Mouse (Mus musculus): Measurements from ENCODE around the gene Smarcd3. TPM values are rescaled to one million over a fixed set of nuclear protein-coding genes. Genes with fewer than 3 reads are reported as not detected.
A peak's percentile ranks its signal among the peaks of the same experiment; 100 is the strongest.

Gene Smarcd3
- polyA plus RNA-seq, 1 experiment from 2014 or later = 76.1 TPM

- Histone ChIP-seq H3K36me3 (ENCODE audit: control insufficient read depth, insufficient read depth, low read length) (no peaks in the 10 kb centered on the region), H3K9ac (ENCODE audit: low read depth, low read length) (no peak overlapping the region), H3K27me3 (ENCODE audit: control insufficient read depth, insufficient read depth, low read length) (no peaks in the 10 kb centered on the region), H3K4me1 (ENCODE audit: control insufficient read depth, insufficient read depth, low read length) (peaks cover 16% of the 10 kb centered on the region), H3K4me2 (no peak overlapping the region), H3K27ac (ENCODE audit: low read depth, low read length) (no peak overlapping the region), H3K9me3 (replicated peaks; ENCODE audit: control insufficient read depth, low read length) (no peaks in the 10 kb centered on the region), H3K4me3 (ENCODE audit: low read depth, low read length) (no peak overlapping the region)
- ATAC-seq (replicated peaks; ENCODE audit: insufficient number of reproducible peaks, low FRiP score, low TSS enrichment) = 0 out of 2 replicates have a peak, but pooled peaks have one; percentile 49
- WGBS (ENCODE audit: insufficient replicate concordance) = 55% methylated on average over 7 of the region's 7 CpGs
Observed at GRCm38 (mm10) chr5:24611366-24612301, 12.6 kb downstream of the Smarcd3 start.

GRCm38 (mm10) chr5:24609388-24609787 lies 14.8 kb downstream of the Smarcd3 start:
- 3% methylated on average over 5 of the region's 5 CpGs for WGBS (ENCODE audit: insufficient replicate concordance)
- Histone ChIP-seq H3K27me3 (ENCODE audit: control insufficient read depth, insufficient read depth, low read length) (no peaks in the 10 kb centered on the region), H3K9me3 (replicated peaks; ENCODE audit: control insufficient read depth, low read length) (no peaks in the 10 kb centered on the region), H3K27ac (ENCODE audit: low read depth, low read length) (no peak overlapping the region), H3K4me2 (no peak overlapping the region), H3K4me3 (ENCODE audit: low read depth, low read length) (no peak overlapping the region), H3K9ac (ENCODE audit: low read depth, low read length) (no peak overlapping the region), H3K4me1 (ENCODE audit: control insufficient read depth, insufficient read depth, low read length) (peaks cover 27% of the 10 kb centered on the region), H3K36me3 (ENCODE audit: control insufficient read depth, insufficient read depth, low read length) (no peaks in the 10 kb centered on the region)
- ATAC-seq (replicated peaks; ENCODE audit: insufficient number of reproducible peaks, low FRiP score, low TSS enrichment) = no peak

- H3K9ac ChIP-seq (ENCODE audit: low read depth, low read length) = peak overlapping the region; percentile 60
- no peaks in the 10 kb centered on the region for H3K36me3 ChIP-seq (ENCODE audit: control insufficient read depth, insufficient read depth, low read length)
- WGBS (ENCODE audit: insufficient replicate concordance) = 32% methylated on average over 14 of the region's 14 CpGs
- H3K4me1 ChIP-seq (ENCODE audit: control insufficient read depth, insufficient read depth, low read length) = peaks cover 42% of the 10 kb centered on the region
- no peaks in the 10 kb centered on the region; the same call in 1 of the 2 replicates for H3K27me3 ChIP-seq (ENCODE audit: control insufficient read depth, insufficient read depth, low read length)
- no peak overlapping the region for H3K4me3 ChIP-seq (ENCODE audit: low read depth, low read length)
- no peak for ATAC-seq (replicated peaks; ENCODE audit: insufficient number of reproducible peaks, low FRiP score, low TSS enrichment)
- peak overlapping the region; percentile 94 for H3K4me2 ChIP-seq
- peak overlapping the region; percentile 100 for H3K27ac ChIP-seq (ENCODE audit: low read depth, low read length)
- H3K9me3 ChIP-seq (replicated peaks; ENCODE audit: control insufficient read depth, low read length) = no peaks in the 10 kb centered on the region
Observed at GRCm38 (mm10) chr5:24605980-24606665, 18.1 kb downstream of the Smarcd3 start.

GRCm38 (mm10) chr5:24605321-24605979 lies 18.8 kb downstream of the Smarcd3 start:
- H3K4me1 ChIP-seq (ENCODE audit: control insufficient read depth, insufficient read depth, low read length) = peaks cover 46% of the 10 kb centered on the region
- 11% methylated on average over 6 of the region's 6 CpGs for WGBS (ENCODE audit: insufficient replicate concordance)
- no peaks in the 10 kb centered on the region for H3K36me3 ChIP-seq (ENCODE audit: control insufficient read depth, insufficient read depth, low read length)
- peak overlapping the region; percentile 69 for H3K4me3 ChIP-seq (ENCODE audit: low read depth, low read length)
- H3K4me2 ChIP-seq = peak overlapping the region; percentile 94
- H3K9me3 ChIP-seq (replicated peaks; ENCODE audit: control insufficient read depth, low read length) = no peaks in the 10 kb centered on the region
- H3K27ac ChIP-seq (ENCODE audit: low read depth, low read length) = peak overlapping the region; percentile 100
- peak overlapping the region; percentile 93 for H3K9ac ChIP-seq (ENCODE audit: low read depth, low read length)
- H3K27me3 ChIP-seq (ENCODE audit: control insufficient read depth, insufficient read depth, low read length) = no peaks in the 10 kb centered on the region; the same call in 1 of the 2 replicates
- ATAC-seq (replicated peaks; ENCODE audit: insufficient number of reproducible peaks, low FRiP score, low TSS enrichment) = no peak

DNA sequence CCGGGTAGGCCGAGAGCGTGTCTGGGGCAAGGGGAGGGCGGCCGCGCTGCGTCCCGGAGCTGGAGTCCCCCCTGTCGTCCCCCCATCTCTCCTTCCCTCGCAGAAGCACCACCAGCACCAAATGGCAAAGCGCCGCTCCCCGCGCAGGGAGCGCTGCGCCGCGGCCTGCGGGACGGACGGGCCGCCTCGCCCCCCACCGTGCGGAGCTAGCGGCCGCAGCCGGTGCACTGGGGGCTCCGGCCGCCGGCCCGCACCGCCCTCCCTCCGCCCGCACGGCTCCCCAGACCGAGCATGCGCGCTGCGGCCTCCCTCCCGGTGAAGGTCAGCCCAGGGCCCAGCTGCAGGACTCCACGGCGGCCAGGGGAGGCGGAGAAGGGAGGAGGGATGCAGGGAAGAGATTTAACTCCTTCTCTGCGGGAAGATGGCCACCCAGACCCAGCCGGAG lies 19.5 kb downstream of the Smarcd3 start:
- under 1% methylated on average over 44 of the region's 46 CpGs for WGBS (ENCODE audit: insufficient replicate concordance)
- no peaks in the 10 kb centered on the region; the same call in 1 of the 2 replicates for H3K27me3 ChIP-seq (ENCODE audit: control insufficient read depth, insufficient read depth, low read length)
- peak overlapping the region; percentile 100 for H3K27ac ChIP-seq (ENCODE audit: low read depth, low read length)
- H3K9ac ChIP-seq (ENCODE audit: low read depth, low read length) = peak overlapping the region; percentile 93
- H3K4me3 ChIP-seq (ENCODE audit: low read depth, low read length) = peak overlapping the region; percentile 69
- peak overlapping the region; percentile 94 for H3K4me2 ChIP-seq
- H3K4me1 ChIP-seq (ENCODE audit: control insufficient read depth, insufficient read depth, low read length) = peaks cover 46% of the 10 kb centered on the region
- H3K36me3 ChIP-seq (ENCODE audit: control insufficient read depth, insufficient read depth, low read length) = no peaks in the 10 kb centered on the region
- peak; percentile 67 for ATAC-seq (replicated peaks; ENCODE audit: insufficient number of reproducible peaks, low FRiP score, low TSS enrichment)
- H3K9me3 ChIP-seq (replicated peaks; ENCODE audit: control insufficient read depth, low read length) = no peaks in the 10 kb centered on the region

DNA sequence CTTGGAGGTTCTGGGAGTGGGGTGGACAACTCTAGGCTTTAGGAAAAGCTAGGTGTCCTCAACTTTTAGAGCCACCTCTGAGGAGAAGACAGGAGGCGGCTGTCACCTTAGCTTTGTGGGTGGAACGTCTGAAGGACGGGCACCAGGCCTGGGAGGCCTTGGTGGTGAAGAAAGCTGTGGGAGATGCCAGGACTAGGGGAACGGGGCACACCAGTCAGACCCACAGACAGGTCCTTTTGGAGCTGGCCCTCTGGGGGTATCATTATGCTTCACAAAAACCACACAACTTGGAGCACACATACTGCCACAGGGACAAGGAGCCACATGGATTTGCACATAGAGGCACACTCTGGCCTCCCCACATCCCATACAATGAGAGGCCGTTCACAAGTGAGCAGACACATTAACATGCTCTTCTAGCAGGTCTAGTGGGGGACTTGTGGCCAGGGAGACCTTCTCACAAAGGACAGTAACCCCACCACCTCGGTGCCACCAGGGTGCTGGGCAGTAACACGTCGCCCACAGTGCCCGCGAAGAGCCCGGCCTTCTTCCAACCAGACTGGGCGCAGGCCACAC lies 20.0 kb downstream of the Smarcd3 start:
- no peaks in the 10 kb centered on the region for H3K36me3 ChIP-seq (ENCODE audit: control insufficient read depth, insufficient read depth, low read length)
- peaks cover 46% of the 10 kb centered on the region for H3K4me1 ChIP-seq (ENCODE audit: control insufficient read depth, insufficient read depth, low read length)
- H3K27me3 ChIP-seq (ENCODE audit: control insufficient read depth, insufficient read depth, low read length) = no peaks in the 10 kb centered on the region; the same call in 1 of the 2 replicates
- peak overlapping the region; percentile 69 for H3K4me3 ChIP-seq (ENCODE audit: low read depth, low read length)
- H3K9me3 ChIP-seq (replicated peaks; ENCODE audit: control insufficient read depth, low read length) = no peaks in the 10 kb centered on the region
- no peak for ATAC-seq (replicated peaks; ENCODE audit: insufficient number of reproducible peaks, low FRiP score, low TSS enrichment)
- peak overlapping the region; percentile 93 for H3K9ac ChIP-seq (ENCODE audit: low read depth, low read length)
- H3K4me2 ChIP-seq = peak overlapping the region; percentile 94
- peak overlapping the region; percentile 100 for H3K27ac ChIP-seq (ENCODE audit: low read depth, low read length)
- 10% methylated on average over 12 of the region's 12 CpGs for WGBS (ENCODE audit: insufficient replicate concordance)

DNA sequence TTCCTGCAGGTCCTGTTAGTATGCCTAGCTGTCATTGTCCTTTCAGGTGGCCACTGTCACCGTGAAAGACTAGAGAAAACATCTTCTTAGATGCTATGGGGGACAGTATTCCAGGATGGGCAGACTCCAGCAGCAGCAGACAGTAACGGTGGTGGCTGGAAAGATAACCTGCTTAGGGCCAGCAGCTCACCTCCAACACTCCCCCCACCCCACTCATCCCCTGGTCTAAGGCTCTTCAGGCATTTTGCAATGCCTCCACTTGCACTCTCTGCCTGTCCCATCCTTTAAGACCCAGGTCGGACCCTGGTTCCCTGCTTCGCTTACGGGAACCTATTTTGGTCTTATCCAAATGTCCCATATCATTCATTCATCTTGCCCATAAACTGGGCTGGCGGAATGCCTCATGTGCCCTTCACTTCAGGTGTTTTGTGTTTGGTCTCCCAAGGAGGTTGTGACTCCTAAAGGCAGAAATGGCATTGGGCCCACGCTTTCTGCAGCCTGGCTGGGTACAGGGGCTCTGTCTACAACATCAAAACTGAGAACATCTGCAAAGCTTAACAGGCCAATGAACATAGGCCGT lies 20.7 kb downstream of the Smarcd3 start:
- Histone ChIP-seq H3K36me3 (ENCODE audit: control insufficient read depth, insufficient read depth, low read length) (no peaks in the 10 kb centered on the region), H3K4me2 (peak overlapping the region; percentile 94), H3K27ac (ENCODE audit: low read depth, low read length) (peak overlapping the region; percentile 100), H3K4me1 (ENCODE audit: control insufficient read depth, insufficient read depth, low read length) (peaks cover 47% of the 10 kb centered on the region), H3K27me3 (ENCODE audit: control insufficient read depth, insufficient read depth, low read length) (no peaks in the 10 kb centered on the region; the same call in 1 of the 2 replicates), H3K9ac (ENCODE audit: low read depth, low read length) (peak overlapping the region; percentile 93; the same call in 1 of the 2 replicates), H3K9me3 (replicated peaks; ENCODE audit: control insufficient read depth, low read length) (no peaks in the 10 kb centered on the region), H3K4me3 (ENCODE audit: low read depth, low read length) (no peak overlapping the region)
- no peak for ATAC-seq (replicated peaks; ENCODE audit: insufficient number of reproducible peaks, low FRiP score, low TSS enrichment)
- WGBS (ENCODE audit: insufficient replicate concordance) = 48% methylated on average over 8 of the region's 8 CpGs

All from heart, embryonic 11.5 days (tissue).